Mouse (Mus musculus) cerebellum, adult 11 months (tissue): Measurements from ENCODE around the gene Chrna5.

Experiments
- DNase-seq: peaks from one replicate; pipeline ENCODE4 v3.0.0; 2022

The Chrna5 gene

DNA sequence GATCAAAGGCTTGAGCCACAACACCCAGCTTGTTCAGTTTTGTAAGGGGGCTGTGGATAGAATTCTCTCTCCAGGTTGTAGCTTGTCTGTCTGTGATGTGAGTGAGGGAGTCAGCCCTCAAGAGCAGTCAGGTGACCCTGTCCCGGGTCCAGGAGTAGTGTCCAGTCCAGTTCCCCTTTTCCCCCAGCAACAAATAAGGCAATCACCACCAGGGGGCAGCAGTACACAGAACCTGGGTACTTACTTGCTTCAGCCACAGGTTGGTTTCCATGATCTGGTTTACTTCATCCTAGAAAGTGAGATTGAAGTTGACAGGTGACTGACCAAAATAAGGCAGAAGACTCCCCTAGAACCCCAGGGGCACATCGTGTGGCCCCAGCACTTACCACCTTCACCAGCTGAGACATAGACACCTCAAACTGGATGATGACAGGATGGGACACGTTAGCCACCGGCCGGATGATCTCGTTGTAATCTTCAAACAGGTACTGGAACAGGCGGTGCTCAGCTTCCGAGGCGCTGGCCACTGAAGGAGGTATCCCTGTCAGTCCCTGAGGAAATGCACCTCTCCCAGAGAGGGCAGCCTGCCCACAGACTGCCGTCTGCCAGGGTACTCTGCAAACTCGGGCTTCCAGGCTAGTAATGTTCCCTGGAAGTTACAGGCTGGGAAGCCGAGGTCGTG, 43.4 kb downstream of the Chrna5 start:
- peak; percentile 78 for DNase-seq

DNA sequence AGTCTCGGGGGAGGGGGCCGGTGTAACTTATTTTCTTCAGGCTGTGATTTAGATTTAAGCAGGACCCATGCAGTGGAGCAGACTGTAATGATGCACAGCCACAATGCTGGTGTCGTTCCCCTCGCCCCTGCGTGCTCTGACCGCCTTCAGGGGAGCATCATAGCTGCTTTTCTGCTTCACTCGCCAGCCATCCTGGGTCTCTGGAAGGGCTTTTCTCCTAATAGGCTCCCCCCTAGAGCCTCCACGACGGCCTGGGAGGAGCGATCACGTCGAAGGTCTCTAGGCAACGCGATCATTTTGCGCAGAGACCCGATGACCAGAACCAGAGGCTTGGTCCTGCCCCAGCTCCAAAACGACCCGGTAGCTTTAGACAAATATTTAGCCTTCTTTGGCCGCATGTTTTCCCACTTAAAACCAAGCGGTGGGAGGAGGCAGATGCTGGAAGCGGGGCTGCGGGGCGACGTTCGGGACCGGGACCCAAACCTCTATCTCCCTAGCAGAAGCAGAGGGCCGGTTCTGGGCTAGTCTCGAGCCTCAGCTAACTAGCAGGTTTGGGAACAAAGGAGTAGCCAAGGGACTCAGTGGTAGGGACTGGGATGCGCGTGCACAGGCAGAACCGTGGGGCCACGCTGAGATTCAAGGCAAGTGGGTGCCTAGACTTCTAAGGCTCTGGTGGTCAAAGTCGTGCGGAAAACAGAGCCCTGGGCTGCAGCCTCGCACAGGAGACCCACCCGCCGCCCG, 45.0 kb downstream of the Chrna5 start:
- no peak for DNase-seq

DNA sequence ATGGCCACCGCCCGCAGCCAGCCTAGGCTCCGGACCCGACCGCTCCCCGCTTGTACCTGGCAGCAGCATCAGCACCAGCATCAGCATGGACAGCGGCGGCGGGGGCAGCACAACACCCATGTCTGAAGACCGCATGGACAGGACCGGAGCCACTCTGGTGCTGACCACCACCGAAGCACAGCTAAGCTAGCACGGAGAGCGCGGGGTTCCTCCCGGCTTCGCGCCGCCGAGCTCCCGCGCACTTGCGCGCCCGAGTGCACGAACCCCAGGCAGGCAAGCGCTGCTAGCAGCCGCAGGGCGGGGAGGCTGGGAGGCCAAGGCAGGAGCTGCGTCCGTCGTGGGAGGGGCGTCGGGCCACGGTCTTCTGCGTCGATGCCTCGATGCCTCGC, 45.6 kb downstream of the Chrna5 start, which contains the start of gene Chrna3:
Gene Chrna3, minus strand, starts transcription at position 288 of the 389 bp plus-strand sequence.
- DNase-seq, result no peak

DNA sequence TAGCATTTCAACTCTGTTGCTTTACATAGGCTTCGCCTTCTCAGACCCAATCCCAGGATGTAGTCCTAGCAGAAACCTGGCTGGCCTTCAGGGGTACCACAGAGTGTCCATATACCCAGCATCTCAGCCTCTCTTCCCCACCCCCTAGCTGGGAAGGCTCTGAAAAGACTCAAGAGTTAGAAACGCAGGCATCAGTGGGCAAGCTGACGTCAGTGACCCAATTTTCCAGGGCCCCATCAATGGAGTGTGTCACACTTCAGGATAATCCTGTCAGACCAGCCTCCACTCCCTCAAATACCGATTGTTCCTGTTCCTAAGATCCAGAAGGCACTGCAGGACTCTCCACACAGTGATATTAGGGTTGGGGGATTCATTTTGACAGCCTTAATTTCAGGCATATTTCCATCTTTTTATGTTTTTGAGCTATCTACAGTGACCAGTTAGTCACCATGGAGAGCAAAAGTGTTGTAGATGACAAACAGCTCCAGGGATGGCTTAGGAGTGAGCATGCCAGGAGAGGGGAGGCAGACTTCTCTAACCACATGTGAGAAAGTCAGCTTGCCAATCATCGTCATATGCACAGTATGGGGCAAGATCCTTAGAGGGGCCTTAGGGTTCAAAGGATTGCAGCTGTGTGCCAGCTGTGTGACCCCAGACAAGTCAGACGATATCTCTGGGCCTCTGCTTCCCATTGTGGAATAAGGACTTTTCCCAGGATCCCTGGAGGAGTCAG, 50.9 kb downstream of the Chrna5 start:
- DNase-seq, result no peak

DNA sequence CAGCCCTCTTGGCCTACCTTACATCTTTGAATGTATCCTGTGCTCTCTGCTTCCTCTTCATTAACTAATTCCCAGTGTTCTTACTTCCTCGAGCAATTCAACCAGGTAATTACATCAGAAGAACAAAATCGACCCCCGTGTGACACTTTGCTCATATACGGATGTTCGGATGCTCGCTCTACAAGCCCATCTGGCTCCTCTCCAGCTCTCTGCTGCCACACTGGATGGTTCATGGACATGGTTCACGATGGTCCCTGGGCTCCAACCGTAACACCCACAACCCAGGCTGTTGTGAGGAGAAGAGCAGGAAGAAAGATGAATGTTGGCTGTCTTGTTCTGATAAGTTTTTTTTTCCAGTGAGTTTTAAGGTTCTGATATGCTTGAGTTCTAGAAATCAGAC, 58.3 kb downstream of the Chrna5 start:
- no peak for DNase-seq

DNA sequence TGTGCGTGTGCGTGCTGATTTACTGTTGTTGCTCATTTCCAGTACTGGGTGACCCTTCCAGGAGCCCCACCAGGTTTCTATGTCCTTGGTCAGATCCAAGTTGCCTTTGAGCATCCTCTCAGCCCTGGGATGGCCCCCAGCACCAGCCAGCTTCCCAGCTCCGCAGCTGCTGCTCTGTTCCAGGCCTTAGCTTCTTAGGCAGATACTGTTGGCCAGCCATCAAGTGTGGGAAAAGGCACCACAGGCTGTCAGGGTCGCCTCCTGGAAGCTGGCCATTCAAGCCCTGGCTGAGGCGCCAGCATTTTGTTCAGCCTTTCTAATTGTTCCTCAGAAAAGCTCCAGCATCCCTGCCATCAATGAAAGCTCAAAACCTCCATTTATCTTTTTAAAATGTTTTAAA, 59.3 kb downstream of the Chrna5 start:
- DNase-seq, result no peak

DNA sequence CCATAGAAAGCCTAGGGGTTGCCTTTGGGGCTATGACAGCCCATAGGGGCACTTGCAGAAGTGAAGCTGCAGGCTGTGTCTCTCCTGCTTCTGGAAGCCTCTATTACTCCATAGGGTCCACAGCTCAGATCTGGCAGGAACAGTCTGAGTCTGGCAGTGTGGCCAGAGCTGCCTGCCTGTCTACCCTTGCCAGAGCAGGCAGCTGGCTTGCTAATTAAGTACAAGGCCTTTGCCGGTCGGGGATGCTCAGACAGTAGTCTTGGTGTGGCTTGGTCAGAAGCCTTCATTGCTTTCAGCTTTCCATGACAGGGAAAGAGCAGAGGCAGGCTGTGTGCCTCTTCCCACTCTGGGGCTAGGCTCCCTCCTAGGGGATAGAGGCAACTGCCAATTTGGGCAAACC, 60.7 kb downstream of the Chrna5 start:
- no peak for DNase-seq

DNA sequence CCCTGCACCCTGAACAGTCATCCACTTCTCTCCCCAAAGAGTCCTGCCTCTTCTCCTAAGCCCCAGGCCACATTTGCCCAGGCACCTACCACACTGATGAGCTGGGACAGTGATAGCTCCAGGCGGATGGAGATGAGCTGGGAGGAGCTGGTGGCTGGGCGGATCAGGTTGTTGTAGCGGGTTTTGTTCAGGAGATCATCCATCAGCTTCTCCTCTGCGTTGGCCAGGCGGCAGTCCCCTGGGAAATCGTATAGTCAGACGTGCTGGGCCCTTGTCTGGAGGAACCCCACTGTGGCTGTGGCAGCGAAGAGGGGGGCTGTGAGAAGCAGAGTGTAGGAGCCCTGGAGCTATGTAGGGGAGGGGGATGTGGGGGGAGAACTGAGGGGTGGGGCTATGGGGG, 63.0 kb downstream of the Chrna5 start:
- DNase-seq, result no peak

DNA sequence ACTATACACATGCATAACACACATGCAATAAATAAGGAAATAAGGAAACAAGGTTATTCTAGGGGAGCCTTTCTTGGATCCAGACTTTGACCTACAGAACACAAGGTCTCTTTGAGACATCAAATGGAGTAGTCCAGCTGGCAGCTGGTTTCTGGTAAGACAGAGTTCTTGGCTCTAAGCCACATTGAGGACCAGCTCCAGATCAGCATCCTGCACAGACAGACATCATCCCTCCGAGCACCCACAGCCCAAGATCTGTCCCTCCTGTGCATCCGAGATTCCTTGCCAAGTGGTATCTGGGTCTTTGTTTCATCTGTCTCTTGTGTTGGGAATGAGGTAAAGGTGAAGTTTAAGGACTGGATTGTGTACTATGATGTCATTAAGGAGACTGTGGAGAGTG, 64.3 kb downstream of the Chrna5 start:
- DNase-seq, result no peak

DNA sequence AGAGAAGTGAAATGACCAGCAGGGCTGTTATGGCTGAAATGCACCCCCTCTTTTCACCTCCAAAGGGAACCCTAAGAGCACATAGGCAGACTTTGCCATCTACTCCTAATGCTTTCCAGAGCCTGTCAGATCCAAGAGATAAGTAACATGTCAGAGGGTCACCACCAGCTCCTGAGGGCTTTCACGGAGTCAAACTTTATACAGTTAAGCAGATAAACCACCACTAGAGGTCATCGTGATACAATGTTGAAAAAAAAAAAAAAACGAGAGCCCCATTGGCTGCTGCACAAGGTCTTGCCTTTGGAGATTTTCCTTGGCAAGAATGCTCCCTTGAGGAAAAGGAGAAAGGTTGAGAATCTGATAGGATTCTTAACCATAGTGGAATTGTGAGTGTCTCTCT, 66.1 kb downstream of the Chrna5 start:
- DNase-seq, result no peak

DNA sequence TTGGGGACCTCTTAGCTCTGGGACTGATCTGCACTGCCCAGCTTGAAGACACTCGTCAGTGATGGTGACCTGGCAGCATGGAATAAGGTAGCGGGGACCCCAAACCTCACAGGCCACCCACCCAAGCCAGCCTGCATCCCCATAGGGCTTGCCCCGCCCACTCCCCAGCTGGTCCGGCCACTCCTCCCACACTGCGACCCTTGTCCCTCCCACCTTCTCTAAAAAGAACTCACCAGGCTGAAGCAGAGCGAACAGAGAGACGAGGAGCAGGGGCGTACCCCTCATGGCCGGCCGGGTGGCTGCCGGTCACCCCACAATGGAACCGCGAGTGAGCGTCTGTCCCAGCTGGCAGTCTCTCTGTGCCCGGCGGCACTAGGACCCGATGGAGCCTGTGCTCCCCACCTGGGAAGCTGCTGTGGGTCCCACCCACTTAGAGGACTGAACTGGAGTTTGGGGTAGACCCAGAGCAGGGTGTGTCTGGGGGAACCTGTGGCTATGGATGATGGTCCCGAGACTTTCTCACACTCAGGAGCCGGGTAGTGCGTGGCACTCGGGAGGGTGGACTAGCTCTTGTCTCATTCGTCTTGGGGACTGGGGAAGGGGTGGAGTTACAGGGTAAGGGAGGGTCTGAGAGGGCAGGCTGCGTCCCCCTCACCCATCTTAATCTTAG, 67.7 kb downstream of the Chrna5 start, which contains the start of gene Chrnb4:
Gene Chrnb4, minus strand, starts transcription at position 569 of the 670 bp plus-strand sequence.
- DNase-seq, result no peak

DNA sequence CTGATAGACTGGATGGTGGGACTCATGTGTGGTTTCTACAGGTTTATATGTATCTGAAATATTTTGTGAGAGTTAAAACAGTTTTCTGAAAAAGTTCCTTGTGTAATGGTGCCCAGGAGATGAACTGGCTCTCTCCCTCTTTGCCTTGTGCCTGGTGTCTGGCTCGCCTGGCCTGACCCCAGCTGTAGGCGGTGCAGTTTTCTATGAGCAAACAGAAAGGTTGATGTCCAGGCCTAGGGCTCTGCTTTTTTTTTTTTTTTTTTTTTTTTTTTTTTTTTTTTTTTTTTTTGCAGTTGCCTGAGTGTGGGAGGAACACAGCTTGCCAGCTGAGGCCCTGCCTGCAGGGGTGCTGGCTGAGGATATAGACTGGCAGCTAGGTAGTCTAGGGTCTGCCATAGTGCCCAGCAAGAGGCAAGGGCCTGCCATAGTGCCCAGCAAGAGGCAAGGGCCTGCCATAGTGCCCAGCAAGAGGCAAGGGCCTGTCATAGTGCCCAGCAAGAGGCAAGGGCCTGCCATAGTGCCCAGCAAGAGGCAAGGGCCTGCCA, 74.8 kb downstream of the Chrna5 start:
- no peak for DNase-seq
